Mouse (Mus musculus) central nervous system, embryonic 11.5 days (tissue): ENCODE data around the gene Fn3krp. TPM values are rescaled to one million over a fixed set of nuclear protein-coding genes. Genes with fewer than 3 reads are reported as not detected.

Source experiments
- polyA plus RNA-seq: library from polyadenylated mRNA; depleted of rRNA; stranded (reverse); fragments of >200 nt; gene quantifications from 2 replicates; pipeline ENCODE4 v1.2.3, GENCODE M21; 2012; rRNA removed

Fn3krp gene
- polyA plus RNA-seq, result 15.9 and 16.9 TPM in 2 replicates

DNA sequence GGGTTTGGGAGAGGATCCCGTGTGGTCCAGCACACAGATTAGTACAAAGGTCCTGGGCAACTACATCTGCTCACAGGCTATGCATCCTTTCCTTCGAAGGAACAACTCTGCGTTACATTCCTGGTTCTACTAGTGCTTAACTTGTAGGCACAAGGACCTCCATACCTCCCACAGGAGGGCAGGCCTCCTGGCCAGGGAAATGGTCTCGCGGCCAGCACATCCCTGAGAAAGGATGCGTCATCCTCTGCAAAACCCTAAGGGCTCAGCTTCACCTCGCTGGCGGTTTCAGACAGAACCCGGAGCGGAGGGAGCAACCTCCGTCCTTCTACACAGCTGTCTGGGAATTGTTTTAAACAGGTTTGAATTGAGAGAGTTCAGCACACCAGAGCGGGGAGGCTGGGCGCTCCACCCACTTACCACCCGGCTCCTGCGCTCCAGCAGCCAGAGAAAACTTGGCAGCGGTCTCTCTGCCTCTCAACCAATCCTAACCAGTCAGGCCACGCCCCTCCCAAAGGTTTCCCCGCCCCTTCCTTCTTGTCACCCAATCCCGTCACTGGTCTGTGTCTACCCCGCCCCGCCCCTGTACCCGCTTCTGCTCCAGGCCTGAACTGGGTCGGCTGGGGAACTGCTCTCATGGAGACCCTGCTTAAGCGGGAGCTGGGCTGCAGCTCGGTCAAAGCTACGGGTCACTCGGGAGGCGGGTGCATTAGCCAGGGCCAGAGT lies at the start of gene Fn3krp:
Gene Fn3krp (plus strand): TSS at position 572 of the 723 bp plus-strand sequence.

DNA sequence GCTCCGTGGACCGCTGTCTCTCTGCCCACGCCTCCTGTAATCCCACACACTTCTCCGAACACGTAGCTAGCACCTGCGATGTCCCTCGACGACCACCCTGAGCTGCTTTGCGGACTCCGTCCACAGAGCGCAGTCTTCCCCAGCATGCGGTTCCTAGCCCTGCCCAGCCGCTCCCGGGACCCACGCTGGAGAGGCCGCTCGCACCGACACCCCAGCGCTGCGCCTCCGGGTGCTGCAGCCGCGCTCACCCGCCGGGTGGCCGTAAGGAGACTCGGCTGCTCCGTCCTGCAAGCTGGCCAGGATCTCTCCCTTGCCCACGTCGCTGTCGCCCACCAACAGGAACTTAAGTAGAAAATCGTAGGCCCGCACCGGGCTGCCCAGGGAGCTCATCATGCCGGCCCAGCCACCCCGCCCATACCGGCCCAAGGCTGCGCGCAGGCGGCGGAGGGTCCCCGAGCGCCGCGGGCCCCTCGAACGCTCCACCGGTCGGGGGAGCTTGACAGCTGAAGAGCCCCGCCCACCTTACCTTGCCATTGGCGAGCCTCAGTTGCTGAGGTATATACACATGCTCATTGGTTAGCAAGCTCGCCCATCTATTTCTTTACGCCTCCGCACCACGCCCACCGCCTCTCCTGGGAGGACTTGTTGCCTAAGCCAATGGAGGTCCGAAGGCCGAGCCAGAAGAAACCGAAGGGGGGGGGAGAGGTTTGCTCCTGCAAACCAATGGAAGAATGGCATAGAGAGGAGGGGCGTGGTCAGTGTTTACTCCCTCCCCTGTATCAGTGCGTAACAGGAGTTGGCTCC lies 33.2 kb upstream of the Fn3krp start, which contains the start of gene Rab40b:
Gene Rab40b (minus strand): TSS at position 502 of the 804 bp plus-strand sequence.

DNA sequence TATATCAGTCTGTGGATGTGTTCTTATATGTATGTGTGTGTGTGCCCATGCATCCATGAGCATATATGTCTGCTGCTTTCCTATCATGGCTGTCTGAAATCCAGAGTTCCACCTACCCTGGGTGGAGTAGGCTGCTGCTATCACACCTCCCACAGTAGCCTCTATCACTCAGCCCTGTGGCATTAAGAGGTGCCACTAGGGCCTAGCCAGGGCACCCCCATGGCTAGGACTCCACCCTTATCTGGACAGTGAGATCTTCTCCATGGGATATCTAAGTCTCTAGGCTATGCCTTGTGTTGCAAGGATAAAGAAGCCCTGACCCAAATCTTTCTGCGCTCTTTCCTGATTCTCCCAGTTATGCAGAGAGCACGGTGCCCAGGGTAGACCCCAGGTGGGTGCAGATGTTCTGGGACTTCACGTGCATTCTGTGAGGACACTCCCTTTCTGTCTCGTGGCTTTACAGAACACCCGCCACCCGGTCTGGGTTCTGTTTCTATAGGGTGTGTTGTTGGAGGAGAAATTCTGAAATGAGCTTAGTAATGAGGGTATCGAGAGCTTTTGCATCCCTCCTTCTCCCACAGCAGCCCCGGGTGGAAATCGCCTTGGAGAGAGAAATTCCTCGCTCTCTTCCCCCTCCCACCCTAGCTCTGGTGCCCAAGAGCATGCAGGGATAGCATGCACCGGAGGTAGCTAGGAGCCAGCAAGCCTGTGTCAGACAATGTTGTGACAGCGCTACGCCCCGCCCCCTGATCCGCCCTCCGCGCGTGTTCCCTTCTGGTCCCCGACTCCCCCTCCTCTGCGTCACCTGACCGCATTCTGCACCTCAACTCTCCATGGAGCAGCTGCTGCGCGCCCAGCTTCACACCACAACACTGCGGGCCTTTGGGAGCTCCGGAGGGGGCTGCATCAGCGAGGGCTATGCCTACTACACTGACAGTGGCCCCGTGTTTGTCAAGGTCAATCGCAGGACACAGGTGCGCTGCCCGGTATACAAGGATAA lies 13.3 kb downstream of the Fn3krp start, which contains the start of gene Fn3k:
Gene Fn3k (plus strand): TSS at position 758 of the 1,000 bp plus-strand sequence.

DNA sequence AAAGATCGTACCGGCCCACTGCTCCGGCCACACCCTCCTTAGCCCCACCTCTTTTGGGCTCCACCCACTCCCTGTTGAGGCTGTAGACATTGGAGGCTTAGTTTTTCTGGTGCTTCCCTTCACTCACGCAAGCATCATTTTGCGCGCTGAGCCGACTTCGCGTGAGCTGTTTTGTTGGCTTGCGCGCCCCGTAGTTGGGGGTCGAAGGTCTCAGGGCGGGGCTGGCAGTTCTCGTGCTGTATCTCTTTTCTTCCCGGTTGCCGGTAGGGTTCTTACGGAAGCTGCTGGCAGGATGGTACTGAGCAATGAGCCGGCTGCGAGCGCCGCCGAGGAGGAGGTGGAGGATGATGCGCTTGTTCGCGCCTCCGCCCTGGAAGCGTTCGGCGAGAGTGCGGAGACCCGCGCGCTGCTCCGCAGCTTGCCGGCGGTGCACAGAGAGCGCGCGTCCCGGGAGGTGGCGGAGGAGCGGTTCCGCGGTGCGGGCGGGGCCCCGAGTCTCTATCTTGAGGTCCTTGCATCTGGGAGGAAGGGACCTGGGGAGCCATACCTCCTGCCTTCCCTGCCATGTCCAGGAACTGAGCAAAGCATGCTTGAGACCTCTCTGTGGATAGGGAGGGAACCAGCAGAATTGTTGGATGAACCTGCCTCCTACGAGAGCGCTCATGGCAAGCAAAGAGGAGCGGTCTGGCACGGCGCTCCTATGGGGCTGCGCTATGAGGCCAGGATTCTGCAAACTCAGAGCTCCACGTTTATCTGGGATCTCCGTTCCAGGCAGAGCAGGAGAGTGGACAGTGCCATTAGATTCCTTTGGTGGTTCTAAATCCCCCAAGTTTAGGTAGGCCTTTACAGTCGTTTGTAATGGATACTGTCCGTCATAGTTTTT lies 30.8 kb downstream of the Fn3krp start, which contains the start of gene Tbcd:
Gene Tbcd (plus strand): TSS at position 197 of the 883 bp plus-strand sequence.

Other genes with a start within 250 kb of the Fn3krp start
- 22.6 and 32.5 TPM in 2 replicates for gene Hexdc, start 217.0 kb upstream of the Fn3krp start, polyA plus RNA-seq
- 9.9 and 10.5 TPM in 2 replicates for gene Ogfod3, start 216.7 kb upstream of the Fn3krp start, polyA plus RNA-seq
- gene Cybc1, start 192.1 kb upstream of the Fn3krp start, polyA plus RNA-seq, result 31.4 and 43.7 TPM in 2 replicates
- 42.2 and 53.9 TPM in 2 replicates for gene Narf, start 184.1 kb upstream of the Fn3krp start, polyA plus RNA-seq
- gene Foxk2, start 161.4 kb upstream of the Fn3krp start, polyA plus RNA-seq, result 32.7 and 53.7 TPM in 2 replicates
- 57.0 and 83.7 TPM in 2 replicates for gene Wdr45b, start 67.0 kb upstream of the Fn3krp start, polyA plus RNA-seq
- gene Rab40b, start 33.1 kb upstream of the Fn3krp start, polyA plus RNA-seq, result 1.8 and 2.8 TPM in 2 replicates
- 1.9 and 3.4 TPM in 2 replicates for gene Fn3k, start 13.5 kb downstream of the Fn3krp start, polyA plus RNA-seq
- 50.8 and 51.1 TPM in 2 replicates for gene Tbcd, start 30.5 kb downstream of the Fn3krp start, polyA plus RNA-seq
- 0.10 and 0.25 TPM in 2 replicates for gene Zfp750, start 97.9 kb downstream of the Fn3krp start, polyA plus RNA-seq